Mouse (Mus musculus) embryo, embryonic 11.5 days (tissue): ENCODE data around the gene Rac2.

Source experiments
- DNase-seq: peaks from one replicate; pipeline ENCODE4 v3.0.0-alpha.2; 2012; ENCODE audit warnings: low read depth, low spot score

Rac2 gene

DNA sequence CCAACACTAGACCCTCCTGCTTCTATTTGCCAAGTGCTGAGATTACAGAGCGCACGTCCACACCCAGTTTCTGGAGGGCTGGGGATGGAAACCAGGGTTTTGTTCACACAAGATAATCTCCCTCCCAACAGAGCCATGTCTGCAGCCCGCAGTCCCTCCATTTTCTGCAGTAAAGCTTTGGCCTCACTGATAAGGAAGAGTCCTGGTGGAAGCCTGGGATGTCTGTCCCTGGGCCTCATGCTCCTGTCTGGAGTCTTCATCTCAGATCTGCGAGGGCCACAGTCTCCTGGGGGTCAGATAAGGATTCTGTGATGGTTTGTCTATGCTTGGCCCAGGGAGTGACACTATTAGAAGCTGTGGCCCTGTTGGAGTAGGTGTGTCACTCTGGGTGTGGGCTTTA is 15.5 kb upstream of the Rac2 start:
- no peak for DNase-seq

- DNase-seq: peak; percentile 57
These were observed 14.7 kb upstream of the Rac2 start for GRCm38 (mm10) chr15:78587050-78587994.

GRCm38 (mm10) chr15:78585404-78585803 is 12.8 kb upstream of the Rac2 start:
- DNase-seq: no peak

DNA sequence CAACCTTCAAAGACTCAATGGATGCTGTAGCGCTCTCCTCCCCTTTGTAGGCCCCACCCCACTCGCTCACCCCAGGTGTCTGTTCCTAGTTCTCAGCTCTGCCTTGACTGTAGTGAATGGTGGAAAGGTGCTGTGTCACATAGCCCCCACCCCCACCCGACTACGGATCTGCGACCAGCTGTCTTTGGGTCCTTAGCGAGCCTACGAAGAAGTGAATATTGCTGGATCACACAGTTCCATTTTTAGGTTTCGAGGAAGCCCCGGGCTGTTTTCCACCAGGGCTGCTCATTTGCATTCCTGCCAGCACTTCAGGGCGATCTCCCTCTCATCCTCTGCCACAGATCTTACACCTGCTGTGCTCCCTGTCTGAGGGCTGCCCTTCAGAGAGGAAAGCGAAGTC is 10.8 kb upstream of the Rac2 start:
- no peak for DNase-seq

DNA sequence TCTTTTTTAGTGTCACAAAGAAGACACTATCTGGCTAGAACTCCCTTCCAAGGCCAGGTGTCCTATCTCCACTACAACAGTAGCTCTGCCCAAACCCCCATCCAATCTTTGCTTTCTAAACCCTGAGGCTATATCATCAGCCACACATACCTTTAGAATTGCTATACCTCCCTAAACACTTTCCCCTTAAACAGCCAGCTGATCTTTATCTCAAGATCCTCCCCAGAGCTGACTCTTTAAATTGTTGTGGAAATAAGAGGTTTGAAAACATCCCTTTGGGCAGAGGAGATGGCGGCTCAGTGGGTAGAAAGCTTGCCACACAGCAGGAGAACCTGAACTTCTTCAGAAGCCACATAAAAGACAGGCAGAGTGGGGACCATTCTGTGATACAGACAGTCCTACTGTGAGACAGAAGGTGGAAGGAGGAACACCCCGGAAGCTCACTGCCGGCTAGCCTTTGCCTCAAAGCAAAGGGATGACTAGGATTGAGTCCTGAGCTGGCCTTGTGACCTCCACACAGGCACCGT is 3.8 kb upstream of the Rac2 start:
- DNase-seq: no peak

- no peak for DNase-seq
These were observed 348 bp downstream of the Rac2 start for GRCm38 (mm10) chr15:78572270-78572600.

DNA sequence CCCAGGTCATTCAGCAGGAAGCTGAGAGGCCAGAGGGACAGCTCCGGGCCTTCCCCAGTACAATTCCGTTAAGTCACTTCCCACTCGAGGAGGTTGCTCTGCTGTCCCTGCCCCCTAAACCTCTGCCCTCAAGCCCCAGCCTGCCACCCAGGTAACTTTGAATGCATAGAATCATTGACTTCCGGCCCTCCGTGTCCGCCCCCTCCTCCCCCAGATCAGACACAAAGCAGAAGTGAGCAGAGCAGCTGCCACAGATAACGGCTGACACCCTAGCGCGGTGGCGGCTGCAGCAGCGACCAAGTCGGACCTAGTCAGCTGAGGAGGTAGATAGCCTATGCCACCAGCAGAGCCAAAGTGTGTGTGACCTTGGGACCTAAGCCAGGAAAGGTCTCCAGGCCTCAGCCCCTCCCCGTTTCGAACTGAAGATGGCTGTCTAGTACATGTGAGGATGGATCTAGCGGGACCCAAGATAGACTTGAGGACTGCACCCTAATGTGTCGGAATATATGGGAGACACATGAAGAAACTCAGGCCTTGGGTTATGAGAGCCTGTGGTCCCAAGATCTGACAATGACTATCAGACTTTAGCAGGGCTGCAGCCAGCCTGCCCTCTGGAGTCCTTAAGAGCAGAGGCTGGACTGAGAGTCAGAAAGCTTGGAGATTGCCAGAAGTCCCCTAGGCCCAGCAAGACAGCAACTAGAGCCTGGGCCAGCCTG is 871 bp downstream of the Rac2 start:
- no peak for DNase-seq

GRCm38 (mm10) chr15:78570170-78570569 is 2.4 kb downstream of the Rac2 start:
- DNase-seq: no peak

DNA sequence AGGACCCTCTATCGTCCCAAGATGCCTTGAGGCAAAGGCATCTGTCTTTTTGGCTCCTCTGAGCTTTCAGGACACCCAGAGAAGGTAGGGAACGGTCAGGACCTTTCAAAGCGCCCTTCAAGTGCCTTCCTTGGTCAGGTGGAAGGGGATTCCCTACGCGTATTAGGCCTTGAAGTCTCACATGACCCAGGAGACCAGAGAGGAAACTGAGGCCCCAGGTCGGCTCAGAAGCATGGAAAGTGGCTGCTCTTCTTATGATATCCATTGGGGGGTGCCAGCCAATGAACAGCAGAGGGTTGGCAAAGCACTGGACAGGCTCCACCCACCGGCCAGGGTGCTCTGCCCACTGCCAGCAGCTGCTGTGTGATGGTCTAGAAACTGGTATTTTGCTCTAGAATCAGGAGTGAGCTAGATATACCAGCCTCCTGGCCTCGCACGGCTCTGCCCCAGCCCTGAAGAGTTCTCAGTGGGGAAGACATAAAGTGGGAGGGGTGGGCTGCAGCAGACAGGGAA is 4.9 kb downstream of the Rac2 start:
- DNase-seq: no peak

DNA sequence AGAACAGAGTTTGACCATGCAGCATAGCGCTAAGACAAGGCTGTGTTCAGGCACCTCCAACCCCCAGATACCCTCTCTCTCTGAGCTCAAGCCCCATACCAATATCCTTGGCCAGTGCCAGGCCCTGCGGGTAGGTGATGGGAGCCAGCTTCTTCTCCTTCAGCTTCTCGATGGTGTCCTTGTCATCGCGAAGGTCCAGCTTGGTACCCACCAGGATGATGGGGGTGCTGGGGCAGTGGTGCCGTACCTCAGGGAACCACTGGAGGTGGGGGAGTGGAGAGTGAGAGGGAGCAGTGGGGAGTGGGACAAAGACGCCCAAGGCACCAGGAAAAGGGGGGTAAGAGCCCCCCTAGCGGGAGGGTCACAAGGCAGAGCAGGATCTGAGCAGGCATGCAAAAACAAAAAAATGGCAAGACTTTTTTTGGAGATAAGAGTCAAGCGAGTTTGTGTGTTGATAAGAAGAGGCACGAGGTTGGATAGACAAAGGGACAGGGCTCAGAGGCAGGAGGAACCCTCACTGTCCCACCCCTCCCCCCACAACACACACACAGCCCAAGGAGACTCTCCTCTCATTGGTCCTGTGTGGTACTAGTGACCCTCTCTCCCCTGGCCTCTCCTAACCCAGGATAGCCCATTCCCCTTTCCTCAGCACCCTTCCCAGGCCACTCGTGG is 7.7 kb downstream of the Rac2 start:
- DNase-seq: no peak

DNA sequence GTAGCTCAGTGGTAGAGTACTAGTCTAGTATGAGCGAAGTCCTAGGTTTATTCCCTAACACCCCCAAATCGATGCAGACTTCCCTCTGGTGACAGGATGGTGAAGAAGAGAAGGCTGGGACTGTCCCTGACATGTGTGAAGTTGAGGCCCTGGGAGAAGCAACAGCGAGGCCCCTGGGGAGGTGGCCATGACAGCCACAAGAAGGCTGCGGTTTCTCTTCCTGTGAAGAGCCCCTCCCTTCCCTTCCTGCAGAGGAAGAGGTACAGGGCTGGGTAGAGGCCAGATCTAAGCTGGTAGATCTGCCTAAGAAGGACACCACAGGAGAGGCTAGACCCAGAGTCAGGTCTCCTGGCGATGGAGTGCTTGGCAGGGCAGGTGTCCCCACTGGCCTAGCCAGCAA is 8.6 kb downstream of the Rac2 start:
- no peak for DNase-seq

DNA sequence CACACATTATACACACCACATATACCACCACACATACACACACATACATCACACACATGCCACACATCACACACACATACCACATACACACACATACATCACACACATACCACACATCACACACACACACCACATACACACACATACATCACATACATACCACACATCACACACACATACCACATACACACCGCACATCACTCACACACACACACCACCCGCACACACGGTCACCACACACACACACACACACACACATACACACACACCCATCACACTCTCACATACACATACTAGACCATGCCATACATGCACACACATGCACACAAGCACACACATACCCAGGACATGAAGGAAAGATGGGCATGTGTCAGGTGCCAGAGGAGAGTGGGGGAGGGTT is 9.2 kb downstream of the Rac2 start:
- DNase-seq: no peak

DNA sequence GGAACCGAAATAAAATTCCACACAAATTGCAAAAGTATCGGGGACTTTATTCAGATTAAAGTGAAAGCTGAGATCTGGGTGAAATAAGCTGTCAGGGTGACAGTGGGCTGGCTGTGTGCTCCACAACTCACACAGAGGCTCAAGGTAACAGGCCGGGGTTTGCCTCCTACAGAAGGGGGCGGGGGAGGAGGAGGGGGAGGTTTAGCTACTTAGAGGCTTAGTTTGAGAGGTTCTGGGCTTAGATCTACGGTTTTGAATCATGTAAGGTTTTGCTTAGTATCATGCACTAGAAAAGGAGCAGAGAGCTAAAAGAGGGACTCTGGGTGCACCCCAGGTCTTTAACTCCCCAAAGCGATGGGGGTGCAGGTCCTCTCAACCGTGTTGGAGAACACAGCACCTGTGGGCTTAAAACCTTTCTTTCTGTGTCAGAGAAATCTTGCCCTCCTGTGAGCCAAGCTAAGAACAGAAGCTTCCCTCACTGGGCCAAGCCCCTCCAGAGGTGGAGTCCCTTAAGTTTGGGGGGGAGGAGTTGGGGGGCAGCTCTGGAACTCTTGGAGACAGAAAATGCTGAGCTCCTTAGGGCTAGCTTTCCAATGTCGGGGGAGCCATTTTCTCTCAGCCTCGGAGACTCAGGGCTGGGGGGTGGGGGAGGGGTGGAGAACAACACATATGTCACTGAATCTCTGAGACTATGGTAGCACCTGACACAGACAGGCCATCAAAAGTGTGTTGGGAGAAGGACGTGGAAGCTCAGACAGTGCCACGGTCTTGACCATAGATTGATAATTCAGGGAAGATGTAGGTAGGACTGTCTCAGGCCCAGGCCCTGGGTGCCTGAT is 13.2 kb downstream of the Rac2 start:
- no peak for DNase-seq

GRCm38 (mm10) chr15:78557693-78558535 is 14.7 kb downstream of the Rac2 start:
- DNase-seq: no peak

DNA sequence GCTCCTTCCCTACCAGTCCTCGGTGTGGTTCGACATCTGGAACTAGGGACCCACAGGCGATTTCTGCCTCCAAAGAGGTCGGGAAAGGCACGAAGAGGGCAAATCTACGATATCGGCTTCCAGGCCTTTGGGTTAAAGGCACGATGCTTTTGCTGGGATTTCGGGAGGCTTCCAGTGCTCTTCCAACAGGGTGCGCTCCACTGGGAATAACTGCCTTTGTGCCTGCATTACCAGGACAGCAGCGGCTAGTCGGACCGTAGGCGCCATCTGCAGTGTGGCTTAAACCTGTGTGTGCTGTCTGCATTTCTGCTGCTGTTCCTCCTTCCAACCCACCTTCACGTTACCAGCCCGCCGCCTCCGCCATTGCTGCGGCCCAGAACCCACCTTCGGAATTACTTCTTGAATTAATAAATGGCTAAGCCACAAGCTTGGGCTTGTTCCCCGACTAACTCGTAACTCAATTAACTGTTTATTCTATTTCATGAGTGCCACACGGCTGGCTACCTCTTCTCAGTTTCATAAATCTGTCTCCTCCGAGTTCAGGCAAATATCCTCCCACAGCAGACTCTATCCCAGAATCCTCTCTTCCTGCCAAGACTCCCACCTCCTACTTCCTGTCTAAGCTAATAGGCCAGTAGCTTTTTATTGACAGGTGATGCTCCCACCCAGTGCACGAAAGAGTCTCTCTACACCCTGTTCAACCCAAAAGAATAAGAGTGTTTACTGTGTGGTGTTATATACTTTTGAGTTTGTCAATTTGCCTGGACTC is 17.9 kb downstream of the Rac2 start:
- DNase-seq: no peak

DNA sequence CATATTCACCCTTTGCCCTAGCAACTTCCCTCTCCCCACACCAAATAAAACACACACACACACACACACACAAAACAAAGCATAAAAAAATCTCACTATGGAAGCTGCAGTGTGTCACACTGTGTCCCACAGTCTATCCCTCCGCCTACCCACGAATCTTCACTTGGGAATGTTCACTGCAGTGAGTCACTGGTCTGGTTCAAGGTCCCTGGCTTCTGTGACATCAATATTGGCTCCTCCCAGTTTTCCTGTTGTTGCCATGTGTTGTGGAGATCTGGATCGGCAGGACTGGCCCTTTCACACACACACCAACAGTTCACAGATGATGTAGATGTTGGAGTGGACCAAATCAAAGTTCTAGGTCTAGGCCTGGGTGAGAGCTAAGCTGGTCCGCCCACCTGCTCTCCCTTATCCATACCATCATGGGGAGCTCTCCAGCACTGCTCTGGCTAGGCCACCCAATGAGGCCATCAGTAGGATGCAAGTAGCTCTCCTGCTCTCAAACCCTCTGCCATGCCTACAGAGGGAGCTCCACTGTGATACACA is 23.3 kb downstream of the Rac2 start:
- no peak for DNase-seq

DNA sequence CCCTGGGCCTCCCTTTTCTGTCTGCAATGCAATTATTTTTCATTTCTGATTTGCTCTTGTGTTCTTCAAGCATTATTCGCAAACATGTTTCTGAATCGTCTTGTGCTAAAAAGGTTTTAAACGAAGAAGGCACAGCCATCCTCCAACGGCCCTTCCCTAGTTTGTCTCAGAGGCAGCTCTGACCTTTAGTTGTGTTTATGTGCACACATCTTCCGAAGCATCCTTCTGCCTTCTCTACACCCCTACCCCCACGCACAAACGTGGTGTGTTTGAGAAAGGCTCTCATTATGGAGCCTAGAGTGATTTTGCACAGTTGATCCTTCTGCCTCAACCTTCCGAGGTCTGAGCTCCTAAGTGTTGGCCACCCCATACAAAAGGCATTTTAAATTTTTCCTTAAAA is 23.9 kb downstream of the Rac2 start:
- no peak for DNase-seq

- DNase-seq: no peak
These were observed 24.3 kb downstream of the Rac2 start for GRCm38 (mm10) chr15:78548336-78548665.
